Mouse (Mus musculus) liver, postnatal 0 days (tissue): Measurements from ENCODE around the gene Selenof. TPM values are rescaled to one million over a fixed set of nuclear protein-coding genes. Genes with fewer than 3 reads are reported as not detected.

ENCODE experiments used
- ATAC-seq: fragments of 200-750 bp; cut with Nextera tagmentation; 2 replicates; pipeline ENCODE4 v1.8.0; 2017; ENCODE audit warnings: mild to moderate bottlenecking, moderate library complexity
- DNase-seq: peaks from one replicate; pipeline ENCODE4 v3.0.0-alpha.2; 2016
- H3K27ac ChIP-seq: fragments of 300-500 bp; sonication (generic); 2 replicates; pipeline ENCODE4 v1.5.1; 2014; ENCODE audit warnings: antibody characterized with exemption, moderate library complexity, mild to moderate bottlenecking, low read depth
- H3K27me3 ChIP-seq: fragments of 300-500 bp; sonication (generic); 2 replicates; pipeline ENCODE4 v1.6.1; 2014; ENCODE audit warnings: low read length, control low read depth, mixed read lengths; ENCODE audit not compliant: insufficient read depth
- H3K36me3 ChIP-seq: fragments of 300-500 bp; sonication (generic); replicated peaks from 2 replicates; pipeline ENCODE4 v1.6.1; 2014; ENCODE audit warnings: mild to moderate bottlenecking, control low read depth, low read length, moderate library complexity, mixed read lengths; ENCODE audit not compliant: insufficient read depth
- H3K4me1 ChIP-seq: fragments of 300-500 bp; sonication (generic); 2 replicates; pipeline ENCODE4 v1.6.1; 2014; ENCODE audit warnings: antibody characterized with exemption, mild to moderate bottlenecking, control low read depth; ENCODE audit not compliant: insufficient read depth
- H3K4me2 ChIP-seq: fragments of 300-500 bp; sonication (generic); 2 replicates; pipeline ENCODE4 v1.6.1; 2014; ENCODE audit warnings: low read depth, mild to moderate bottlenecking, low read length, moderate library complexity, mixed read lengths
- H3K4me3 ChIP-seq: fragments of 300-500 bp; sonication (generic); 2 replicates; pipeline ENCODE4 v1.5.1; 2014; ENCODE audit warnings: low read depth, low read length
- H3K9ac ChIP-seq: fragments of 300-500 bp; sonication (generic); replicated peaks from 2 replicates; pipeline ENCODE4 v1.6.1; 2014; ENCODE audit warnings: mild to moderate bottlenecking, moderate library complexity
- H3K9me3 ChIP-seq: fragments of 300-500 bp; sonication (generic); 2 replicates; pipeline ENCODE4 v1.6.1; 2016; ENCODE audit warnings: mild to moderate bottlenecking, control low read depth, low read length, mixed read lengths
- CTCF ChIP-seq: sonication (generic); IDR thresholded peaks from 2 replicates; pipeline ENCODE4 v1.5.1; 2016; ENCODE audit warnings: antibody characterized with exemption, low read depth
- EP300 ChIP-seq: IDR thresholded peaks from 2 replicates; pipeline ENCODE4 v1.6.1; 2016; ENCODE audit warnings: antibody characterized with exemption, low read depth, mild to moderate bottlenecking
- WGBS: fragments of 180-500 bp; shearing (Covaris S2); extraction: QIAGEN DNeasy Blood & Tissue Kit; methylation state at CpG from one replicate; pipeline ENCODE4 v1.1.7; 2014; ENCODE audit not compliant: insufficient replicate concordance; 5-methylcytosine and 5-hydroxymethylcytosine counted together
- polyA plus RNA-seq: library from polyadenylated mRNA; unstranded; fragments of >200 nt; fragmentation: Nextera tagmentation; extraction: Ambion mirVana; gene quantifications from 2 replicates; pipeline ENCODE4 v1.2.1, GENCODE M21; 2015

Gene Selenof
- polyA plus RNA-seq, 1 experiment from 2014 or later, result 284 TPM

DNA sequence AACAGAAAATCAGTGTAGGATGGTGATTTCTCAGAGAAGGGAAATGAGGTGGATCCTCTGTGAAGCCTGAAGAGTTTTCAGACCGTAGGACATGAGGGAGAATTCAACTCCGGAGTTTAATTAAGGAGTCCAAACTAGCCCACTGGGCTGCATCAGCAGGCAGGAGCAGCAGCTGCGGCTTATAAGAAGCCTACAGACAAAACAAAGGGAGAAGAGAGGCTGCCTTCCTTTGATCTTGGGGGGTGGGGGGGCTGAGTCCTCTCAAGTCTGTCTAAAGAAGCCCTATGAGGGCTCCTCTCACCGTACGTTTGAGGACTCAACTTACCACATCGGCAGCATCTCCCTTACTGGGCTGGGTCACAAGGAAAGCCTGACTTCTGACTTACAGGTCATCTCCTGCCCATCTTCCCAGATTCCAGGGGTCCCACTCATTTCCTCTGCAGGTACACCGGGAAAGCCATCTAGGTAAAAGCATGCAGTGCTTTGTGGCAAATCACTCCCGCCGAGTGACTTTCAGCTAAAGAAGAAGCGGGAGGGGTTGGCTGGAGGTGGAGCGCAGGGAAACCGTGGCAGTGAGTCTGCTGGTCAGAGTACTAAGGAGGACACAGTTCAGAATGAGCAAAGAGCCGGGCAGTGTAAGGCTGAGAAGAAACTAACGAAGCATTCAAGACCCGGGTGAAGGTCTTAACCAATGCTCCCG is 13.3 kb upstream of the Selenof start:
- no peak for DNase-seq
- no peaks in the 10 kb centered on the region for H3K36me3 ChIP-seq
- H3K9me3 ChIP-seq, result no peaks in the 10 kb centered on the region
- H3K27ac ChIP-seq, result no peak overlapping the region
- no peak for ATAC-seq
- H3K27me3 ChIP-seq, result no peaks in the 10 kb centered on the region
- WGBS, result 44% methylated on average over 16 of the region's 16 CpGs
- TF ChIP-seq EP300 (no peak), CTCF (no peak)
- H3K4me3 ChIP-seq, result no peak overlapping the region
- H3K9ac ChIP-seq, result no peak overlapping the region
- 0 out of 2 replicates have a peak, but pooled peaks cover 4% of the 10 kb centered on the region for H3K4me1 ChIP-seq
- no peak overlapping the region for H3K4me2 ChIP-seq

DNA sequence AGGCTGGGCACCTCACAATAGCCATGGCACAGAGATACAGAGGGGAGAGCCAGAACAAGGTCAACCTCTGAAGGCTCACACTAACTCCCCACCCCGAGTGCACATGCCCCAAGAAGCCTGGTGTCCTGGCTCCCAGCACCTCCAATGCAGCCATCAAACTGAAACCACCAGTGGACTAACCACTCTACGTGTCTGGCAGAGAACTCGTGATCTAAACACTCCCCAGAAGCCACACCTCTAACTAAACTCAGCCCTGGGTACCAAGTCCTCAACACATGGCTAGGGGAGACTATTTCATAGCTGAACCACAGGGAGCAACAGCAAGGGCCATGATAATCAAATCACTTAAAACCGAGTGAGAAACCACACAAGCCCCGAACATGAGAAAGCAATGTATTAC is 11.8 kb upstream of the Selenof start:
- DNase-seq (no peak), ATAC-seq (peak; percentile 26; the same call in 1 of the 2 replicates)
- no peak overlapping the region for H3K4me2 ChIP-seq
- H3K9me3 ChIP-seq, result no peaks in the 10 kb centered on the region
- 50% methylated on average over 5 of the region's 5 CpGs for WGBS
- no peak overlapping the region for H3K9ac ChIP-seq
- TF ChIP-seq CTCF (no peak), EP300 (no peak)
- H3K4me1 ChIP-seq, result 0 out of 2 replicates have a peak, but pooled peaks cover 2% of the 10 kb centered on the region
- no peaks in the 10 kb centered on the region for H3K27me3 ChIP-seq
- no peaks in the 10 kb centered on the region for H3K36me3 ChIP-seq
- H3K27ac ChIP-seq, result no peak overlapping the region
- no peak overlapping the region for H3K4me3 ChIP-seq

DNA sequence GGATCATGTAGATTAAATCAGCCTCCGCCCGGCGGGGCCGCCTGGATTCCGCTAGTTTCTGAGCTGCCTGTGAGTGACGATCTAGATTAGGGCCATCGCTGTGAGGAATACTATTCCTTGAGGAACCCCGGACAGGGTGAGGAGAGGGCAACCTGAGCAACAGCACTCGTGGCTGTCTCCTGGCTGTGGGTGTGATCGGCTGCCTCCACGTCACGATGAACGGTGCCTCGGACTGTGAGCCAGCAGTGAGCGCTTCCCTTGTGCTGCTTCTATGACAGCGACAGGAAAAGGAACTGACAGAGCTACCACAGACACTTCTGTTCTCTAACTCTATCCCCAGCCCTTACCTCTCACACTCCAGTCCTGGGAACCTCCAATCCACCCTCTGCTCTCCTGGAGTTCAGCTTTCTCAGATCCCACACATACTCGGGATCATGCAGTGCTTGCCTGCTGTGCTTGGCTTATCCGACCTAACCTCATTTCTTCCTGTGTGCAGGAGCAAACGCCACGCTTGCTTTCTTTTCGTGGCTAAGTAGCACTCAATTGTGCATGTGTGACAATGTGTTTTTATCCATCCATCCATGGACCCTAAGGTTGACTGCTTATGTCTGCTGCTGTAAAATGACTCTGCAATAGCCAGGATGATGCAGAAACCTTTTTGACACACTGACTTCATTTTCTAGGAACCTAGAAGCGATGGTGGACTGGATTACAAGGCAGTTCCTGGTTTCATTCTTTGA is 8.4 kb upstream of the Selenof start:
- H3K4me1 ChIP-seq, result 0 out of 2 replicates have a peak, but pooled peaks cover 2% of the 10 kb centered on the region
- H3K4me3 ChIP-seq, result 0 out of 2 replicates have a peak overlapping the region, but pooled peaks have one; percentile 10
- ATAC-seq, result peak; percentile 48
- H3K9me3 ChIP-seq, result no peaks in the 10 kb centered on the region
- 46% methylated on average over 22 of the region's 22 CpGs for WGBS
- H3K27ac ChIP-seq, result no peak overlapping the region
- H3K4me2 ChIP-seq, result peak overlapping the region; percentile 64
- no peaks in the 10 kb centered on the region for H3K36me3 ChIP-seq
- 0 out of 2 replicates have a peak overlapping the region, but pooled peaks have one; percentile 0 for H3K9ac ChIP-seq
- DNase-seq, result no peak
- H3K27me3 ChIP-seq, result no peaks in the 10 kb centered on the region
- TF ChIP-seq EP300 (no peak), CTCF (no peak)

DNA sequence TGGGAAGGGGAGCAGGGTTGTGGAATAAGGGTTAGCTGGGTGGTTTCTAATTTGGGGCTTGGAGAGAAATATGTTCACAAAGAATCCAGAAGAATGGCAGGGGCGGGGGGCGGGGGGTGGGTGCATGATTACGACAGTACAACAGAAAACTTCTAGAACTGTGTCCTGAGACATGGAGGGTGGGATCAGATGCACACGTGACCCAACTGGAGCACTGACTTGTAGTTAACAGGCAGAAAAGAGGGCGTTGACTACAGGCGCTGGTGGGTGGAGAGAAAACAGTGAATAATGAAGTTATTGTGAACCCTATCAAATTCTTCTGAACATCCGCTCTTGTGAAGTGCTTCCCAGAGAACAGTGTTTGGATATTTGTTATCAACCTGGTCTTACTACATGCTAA is 6.2 kb upstream of the Selenof start:
- Histone ChIP-seq H3K27me3 (no peaks in the 10 kb centered on the region), H3K36me3 (no peaks in the 10 kb centered on the region), H3K4me3 (no peak overlapping the region), H3K9me3 (no peaks in the 10 kb centered on the region), H3K9ac (no peak overlapping the region), H3K4me1 (peaks cover 11% of the 10 kb centered on the region), H3K27ac (no peak overlapping the region), H3K4me2 (no peak overlapping the region)
- WGBS, result 81% methylated on average over 7 of the region's 7 CpGs
- no peak for DNase-seq
- ATAC-seq, result no peak
- TF ChIP-seq CTCF (no peak), EP300 (no peak)

DNA sequence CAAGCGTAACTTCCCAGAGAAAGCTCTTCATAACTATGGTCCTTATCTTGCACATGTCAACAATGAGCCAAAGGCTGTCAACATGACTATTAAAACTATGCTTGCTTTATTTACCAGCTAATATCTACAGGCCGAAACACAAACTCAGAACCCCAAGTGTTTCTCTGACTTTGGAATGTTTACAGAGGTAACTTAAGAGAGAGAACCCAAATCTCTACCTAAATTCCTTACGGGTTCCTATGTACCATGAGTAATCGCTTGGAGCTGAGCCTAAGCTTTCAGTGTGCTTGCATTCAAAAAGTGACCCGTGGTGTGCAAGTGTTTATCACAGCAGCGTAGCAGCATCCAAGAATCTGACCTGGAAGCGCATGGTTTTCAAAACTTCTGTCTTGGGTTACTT is 4.9 kb upstream of the Selenof start:
- DNase-seq, result no peak
- Histone ChIP-seq H3K9ac (no peak overlapping the region), H3K4me1 (peaks cover 16% of the 10 kb centered on the region), H3K4me3 (no peak overlapping the region), H3K27ac (no peak overlapping the region), H3K9me3 (no peaks in the 10 kb centered on the region), H3K27me3 (no peaks in the 10 kb centered on the region), H3K36me3 (no peaks in the 10 kb centered on the region), H3K4me2 (no peak overlapping the region)
- TF ChIP-seq CTCF (no peak), EP300 (no peak)
- 79% methylated on average over 7 of the region's 7 CpGs for WGBS
- no peak for ATAC-seq

DNA sequence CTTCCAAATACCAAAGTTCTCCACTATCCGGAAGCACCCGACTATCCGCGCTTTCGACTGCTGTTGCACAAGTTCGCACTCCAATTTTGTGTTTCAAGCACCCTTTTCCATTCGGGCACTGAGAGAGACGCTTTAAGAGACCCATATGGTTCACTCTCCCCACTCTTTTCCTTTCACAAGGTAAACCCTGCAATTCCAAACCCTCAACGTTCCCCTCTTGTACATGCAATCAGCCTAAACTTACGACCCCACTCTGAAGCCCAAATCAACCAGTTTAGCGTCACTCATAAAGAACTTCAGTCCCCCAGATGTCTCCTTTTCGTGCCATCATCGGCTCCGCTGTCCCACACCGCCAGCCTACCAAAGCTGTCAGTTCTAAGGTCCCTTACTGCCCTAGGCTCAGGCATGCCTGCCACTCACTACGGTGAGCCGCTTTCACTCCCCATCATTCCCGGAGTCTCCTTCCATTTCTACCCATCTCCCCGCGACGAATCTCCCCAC is 1.2 kb upstream of the Selenof start:
- Histone ChIP-seq H3K9me3 (no peaks in the 10 kb centered on the region), H3K27ac (no peak overlapping the region)

More for the DNA sequence above, 1.2 kb upstream of the Selenof start:
- Histone ChIP-seq H3K4me2 (peak overlapping the region; percentile 99), H3K4me3 (peak overlapping the region; percentile 95), H3K9ac (peak overlapping the region; percentile 81), H3K27me3 (no peaks in the 10 kb centered on the region), H3K36me3 (no peaks in the 10 kb centered on the region; the same call in 1 of the 2 replicates), H3K4me1 (peaks cover 33% of the 10 kb centered on the region)
- ATAC-seq, result no peak
- peak; percentile 25 for DNase-seq
- WGBS, result under 1% methylated on average over 21 of the region's 21 CpGs
- no peak for TF ChIP-seq CTCF
